Mouse (Mus musculus) heart, postnatal 0 days (tissue): ENCODE measurements at regions not wholly inside any gene's neighbourhood (a gene's known extent, or its start where the extent isn't known, plus 50 kb on each side); places are given as distances from the start of the nearest gene placed in this dataset.

Experiments used
- ATAC-seq: fragments of 200-750 bp; cut with Nextera tagmentation; 2 replicates; pipeline ENCODE4 v1.8.0; 2017; ENCODE audit warnings: low read depth, moderate number of reproducible peaks, moderate library complexity; ENCODE audit not compliant: insufficient read depth
- DNase-seq: peaks from one replicate; pipeline ENCODE4 v3.0.0-alpha.2; 2016; ENCODE audit warnings: low spot score
- H3K27ac ChIP-seq: fragments of 300-500 bp; sonication (generic); 2 replicates; pipeline ENCODE4 v1.5.1; 2014; ENCODE audit warnings: low read depth, mild to moderate bottlenecking
- H3K27me3 ChIP-seq: fragments of 300-500 bp; sonication (generic); 2 replicates; pipeline ENCODE4 v1.6.1; 2014; ENCODE audit warnings: low read length, mixed read lengths; ENCODE audit not compliant: control insufficient read depth, insufficient read depth
- H3K36me3 ChIP-seq: fragments of 300-500 bp; sonication (generic); replicated peaks from 2 replicates; pipeline ENCODE4 v1.6.1; 2014; ENCODE audit warnings: low read length, mixed read lengths; ENCODE audit not compliant: control insufficient read depth, insufficient read depth
- H3K4me1 ChIP-seq: fragments of 300-500 bp; sonication (generic); 2 replicates; pipeline ENCODE4 v1.6.1; 2014; ENCODE audit warnings: antibody characterized with exemption; ENCODE audit not compliant: control insufficient read depth, insufficient read depth
- H3K4me2 ChIP-seq: fragments of 300-500 bp; sonication (generic); 2 replicates; pipeline ENCODE4 v1.6.1; 2014; ENCODE audit warnings: low read depth, mild to moderate bottlenecking, low read length, moderate library complexity
- H3K4me3 ChIP-seq: fragments of 300-500 bp; sonication (generic); 2 replicates; pipeline ENCODE4 v1.5.1; 2014; ENCODE audit warnings: low read depth, low read length
- H3K9ac ChIP-seq: fragments of 300-500 bp; sonication (generic); replicated peaks from 2 replicates; pipeline ENCODE4 v1.6.1; 2014; ENCODE audit warnings: low read depth, low read length, mixed read lengths
- H3K9me3 ChIP-seq: fragments of 300-500 bp; sonication (generic); replicated peaks from 2 replicates; pipeline ENCODE4 v1.6.1; 2016; ENCODE audit warnings: low read length; ENCODE audit not compliant: control insufficient read depth
- CTCF ChIP-seq: IDR thresholded peaks from 2 replicates; pipeline ENCODE4 v1.5.1; 2016; ENCODE audit warnings: antibody characterized with exemption, control low read depth, low read depth
- EP300 ChIP-seq: IDR thresholded peaks from 2 replicates; pipeline ENCODE4 v1.6.1; 2016; ENCODE audit warnings: antibody characterized with exemption, low read depth
- WGBS: fragments of 180-500 bp; shearing (Covaris S2); extraction: QIAGEN DNeasy Blood & Tissue Kit; methylation state at CpG from one replicate; pipeline ENCODE4 v1.1.7; 2014; 5-methylcytosine and 5-hydroxymethylcytosine counted together

DNA sequence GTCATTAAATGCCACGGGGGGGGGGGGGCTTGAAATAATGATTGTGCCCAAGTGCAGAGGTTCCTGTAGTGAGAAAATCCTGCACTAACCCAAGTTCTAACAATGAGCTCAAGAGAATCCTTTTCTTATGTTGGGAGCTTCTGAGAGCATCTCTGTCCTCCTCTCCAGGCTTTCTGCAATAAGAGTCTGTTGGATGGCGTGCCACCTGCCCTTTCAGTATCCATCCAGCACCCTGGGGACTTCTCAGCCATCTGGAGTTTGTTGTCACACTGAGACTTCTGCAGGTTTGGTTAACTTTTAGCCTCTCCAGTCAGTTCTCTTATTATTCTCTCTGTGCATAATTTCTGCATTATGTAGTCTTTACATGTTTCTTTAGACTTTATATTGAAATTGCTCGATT lies 530.1 kb downstream of the Plod2 start:
- Histone ChIP-seq H3K4me1 (no peaks in the 10 kb centered on the region), H3K36me3 (no peaks in the 10 kb centered on the region), H3K4me2 (no peak overlapping the region), H3K9me3 (no peaks in the 10 kb centered on the region), H3K9ac (no peak overlapping the region), H3K27me3 (no peaks in the 10 kb centered on the region), H3K4me3 (no peak overlapping the region), H3K27ac (no peak overlapping the region)
- TF ChIP-seq CTCF = no peak
- TF ChIP-seq EP300 = no peak
- WGBS = 57% methylated on average over 3 of the region's 3 CpGs
- ATAC-seq (no peak), DNase-seq (no peak)

DNA sequence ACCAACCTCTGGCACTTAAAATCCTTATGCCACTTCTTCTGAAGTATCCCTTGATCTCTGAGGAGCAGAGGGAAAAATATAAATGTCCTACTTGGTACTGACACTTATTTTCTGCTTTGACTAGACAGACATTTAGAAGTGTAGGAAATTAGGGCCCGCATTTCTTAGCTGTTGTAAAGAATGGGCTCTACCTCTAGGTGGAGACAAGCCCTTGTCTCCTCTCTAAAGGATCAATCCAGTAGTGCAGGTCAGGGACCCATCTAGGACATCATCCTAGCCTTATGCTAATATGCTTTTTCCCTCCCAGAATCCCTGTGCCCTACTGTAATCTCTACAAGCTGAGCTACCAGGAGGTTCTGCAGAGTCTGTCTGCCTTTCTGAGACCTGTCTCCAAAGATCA lies 541.1 kb downstream of the Plod2 start:
- Histone ChIP-seq H3K9me3 (no peaks in the 10 kb centered on the region), H3K27ac (no peak overlapping the region), H3K9ac (no peak overlapping the region), H3K4me2 (no peak overlapping the region), H3K4me3 (no peak overlapping the region), H3K4me1 (no peaks in the 10 kb centered on the region), H3K27me3 (no peaks in the 10 kb centered on the region), H3K36me3 (no peaks in the 10 kb centered on the region)
- 74% methylated on average over 1 of the region's 1 CpGs for WGBS
- ATAC-seq = no peak
- TF ChIP-seq EP300 (no peak), CTCF (peak; percentile 43)
- no peak for DNase-seq

DNA sequence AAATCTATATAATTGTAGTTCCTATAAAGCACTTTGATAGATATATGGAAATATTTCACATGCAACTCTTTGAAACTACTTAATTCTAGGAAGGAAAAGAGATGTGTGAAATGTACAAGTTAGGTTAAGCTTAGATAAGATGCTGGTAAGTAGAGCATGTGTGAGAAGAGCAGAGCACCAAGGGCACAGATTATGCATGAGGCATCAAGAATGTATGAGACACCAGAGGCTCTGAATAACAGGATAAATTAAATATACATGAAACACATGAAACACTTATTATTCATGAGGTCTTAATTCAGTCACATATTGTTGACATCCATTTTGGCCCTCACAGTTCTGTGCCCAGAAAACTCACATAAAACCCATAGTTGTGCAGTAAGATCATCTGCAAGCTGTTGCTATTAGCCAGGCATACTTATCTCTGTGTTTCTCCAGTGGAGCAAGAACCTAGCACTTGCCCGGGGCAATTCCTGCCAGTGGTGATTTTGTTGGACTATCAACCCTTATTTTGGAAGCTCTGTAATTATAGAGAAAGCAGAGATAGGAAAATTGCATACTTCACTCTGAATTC lies 556.1 kb downstream of the Plod2 start:
- no peak overlapping the region for H3K27ac ChIP-seq
- H3K9ac ChIP-seq = no peak overlapping the region
- WGBS = 60% methylated on average over 1 of the region's 1 CpGs
- TF ChIP-seq CTCF (no peak), EP300 (no peak)
- ATAC-seq = no peak
- DNase-seq = no peak
- H3K4me2 ChIP-seq = no peak overlapping the region
- no peak overlapping the region for H3K4me3 ChIP-seq
- H3K9me3 ChIP-seq = no peaks in the 10 kb centered on the region
- H3K27me3 ChIP-seq = no peaks in the 10 kb centered on the region
- no peaks in the 10 kb centered on the region for H3K36me3 ChIP-seq
- H3K4me1 ChIP-seq = no peaks in the 10 kb centered on the region

DNA sequence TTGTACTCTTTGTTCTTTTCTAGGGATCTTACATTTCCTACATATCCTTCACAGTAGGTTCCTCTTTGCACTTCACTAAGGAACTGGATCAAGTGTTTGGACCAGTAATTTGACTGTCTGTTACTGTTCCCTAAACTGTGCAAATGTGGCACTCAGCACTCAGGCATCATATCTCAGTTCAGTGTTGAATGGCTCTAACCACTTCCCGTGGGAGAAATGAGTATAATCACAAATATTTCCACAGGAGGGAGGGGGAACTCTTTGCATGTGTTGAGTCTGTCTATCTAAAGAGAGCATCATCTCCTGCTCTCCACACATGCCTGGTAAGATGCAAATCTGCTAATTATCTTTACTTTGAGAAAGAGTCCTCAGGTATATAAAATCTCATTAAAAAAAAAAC lies 588.5 kb downstream of the Plod2 start:
- ATAC-seq (no peak), DNase-seq (no peak)
- H3K4me1 ChIP-seq = no peaks in the 10 kb centered on the region
- H3K4me3 ChIP-seq = no peak overlapping the region
- H3K27me3 ChIP-seq = no peaks in the 10 kb centered on the region
- TF ChIP-seq CTCF (no peak), EP300 (no peak)
- no peaks in the 10 kb centered on the region for H3K36me3 ChIP-seq
- no peak overlapping the region for H3K4me2 ChIP-seq
- WGBS = 38% methylated on average over 1 of the region's 1 CpGs
- H3K9me3 ChIP-seq = no peaks in the 10 kb centered on the region
- no peak overlapping the region for H3K27ac ChIP-seq
- H3K9ac ChIP-seq = no peak overlapping the region

DNA sequence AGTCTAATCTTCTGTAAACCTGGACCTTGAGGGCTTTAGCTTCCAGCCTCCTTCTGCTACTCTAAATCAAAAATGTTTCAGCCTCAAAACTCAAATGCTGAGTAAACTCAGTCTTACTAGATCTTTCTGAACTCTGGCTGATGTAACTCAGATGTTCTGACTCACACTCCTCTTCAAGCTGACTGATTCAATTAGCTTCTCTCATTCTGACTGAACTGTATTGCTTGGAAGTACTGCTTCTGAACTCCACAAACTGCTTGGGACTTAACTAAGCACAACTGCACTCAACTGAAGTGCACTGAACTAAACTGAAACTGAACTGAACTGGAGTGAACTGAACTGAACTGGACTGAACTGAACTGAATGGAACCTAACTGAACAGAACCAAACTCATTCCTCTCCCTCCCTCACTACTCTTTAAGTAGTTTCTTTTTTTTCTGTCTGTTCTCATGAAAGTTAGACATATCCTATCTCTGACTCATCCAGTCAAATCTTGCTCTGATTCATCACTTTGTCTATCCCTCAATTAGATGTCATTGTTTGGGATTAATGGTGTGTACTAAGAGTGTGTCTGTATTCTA lies 589.7 kb downstream of the Plod2 start:
- Histone ChIP-seq H3K4me1 (no peaks in the 10 kb centered on the region), H3K27me3 (no peaks in the 10 kb centered on the region), H3K27ac (no peak overlapping the region), H3K36me3 (no peaks in the 10 kb centered on the region), H3K9me3 (no peaks in the 10 kb centered on the region), H3K4me2 (no peak overlapping the region), H3K9ac (no peak overlapping the region), H3K4me3 (no peak overlapping the region)
- DNase-seq (no peak), ATAC-seq (no peak)
- no peak for TF ChIP-seq CTCF
- no peak for TF ChIP-seq EP300

DNA sequence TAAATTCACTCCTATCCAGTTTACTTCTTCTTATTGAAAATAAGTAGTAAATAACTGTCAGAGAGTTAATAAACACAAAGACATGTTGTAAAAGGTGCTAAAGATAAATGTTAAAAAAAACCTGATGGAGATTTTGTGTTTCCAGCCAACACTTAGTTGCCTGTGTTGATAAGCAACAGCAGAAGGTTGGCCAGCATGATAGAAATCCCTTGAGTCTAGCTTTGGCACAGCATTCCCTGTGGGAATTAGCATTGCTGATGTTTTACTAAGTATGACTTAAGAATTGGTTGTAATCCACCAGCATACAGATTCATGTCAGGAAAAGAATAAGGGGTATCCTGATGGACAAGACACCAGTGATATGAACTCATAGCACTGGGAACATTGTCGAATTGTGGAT lies 594.3 kb downstream of the Plod2 start:
- no peak overlapping the region for H3K27ac ChIP-seq
- DNase-seq (no peak), ATAC-seq (no peak)
- H3K36me3 ChIP-seq = no peaks in the 10 kb centered on the region
- H3K4me3 ChIP-seq = no peak overlapping the region
- 52% methylated on average over 1 of the region's 1 CpGs for whole genome bisulfite sequencing
- H3K9ac ChIP-seq = no peak overlapping the region
- no peaks in the 10 kb centered on the region for H3K4me1 ChIP-seq
- H3K27me3 ChIP-seq = no peaks in the 10 kb centered on the region
- no peak overlapping the region for H3K4me2 ChIP-seq
- H3K9me3 ChIP-seq = no peaks in the 10 kb centered on the region
- TF ChIP-seq CTCF (no peak), EP300 (no peak)
